Mouse (Mus musculus): ENCODE data around the gene Bclaf1.
A peak's percentile ranks its signal among the peaks of the same experiment; 100 is the strongest.

The Bclaf1 gene

DNA sequence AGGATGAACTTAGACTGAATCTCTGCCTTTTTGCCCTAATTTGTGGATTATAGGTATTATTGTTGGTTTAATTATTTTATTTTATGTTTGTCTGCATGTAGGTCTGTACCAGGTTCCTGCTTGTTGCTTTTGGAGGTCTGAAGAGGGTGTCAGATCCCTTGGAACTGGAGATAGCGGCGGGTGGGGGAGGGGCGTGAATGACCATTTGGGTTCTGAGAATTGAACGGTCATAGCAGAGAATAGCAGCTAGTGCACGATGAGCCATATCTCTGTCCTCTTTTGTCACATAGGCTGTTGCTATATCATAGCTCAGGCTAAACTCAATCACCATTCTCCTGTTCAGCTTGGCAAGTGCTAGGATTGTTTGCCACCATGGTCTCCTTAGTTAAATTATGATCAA, 5.2 kb downstream of the Bclaf1 start:
- DNase-seq (ENCODE audit: low spot score): no peak

DNA sequence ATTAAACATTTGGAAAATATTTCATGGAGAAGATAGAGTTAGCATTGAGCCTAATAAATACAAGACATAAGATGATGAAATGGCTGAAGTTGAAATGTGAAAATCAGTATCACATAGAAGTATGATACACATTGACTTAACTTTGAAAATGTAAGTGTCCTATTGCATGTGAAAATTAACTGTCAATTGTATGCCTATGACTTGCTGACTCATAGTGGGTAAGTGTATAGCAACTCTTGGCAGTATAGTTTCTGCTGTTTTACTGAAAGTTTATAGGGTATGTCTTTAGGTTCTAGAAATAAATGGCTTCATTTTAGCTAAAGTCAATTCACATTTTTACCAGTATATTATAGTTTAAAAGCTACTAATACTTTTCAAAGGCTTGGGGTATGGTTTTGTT, 14.0 kb downstream of the Bclaf1 start:
- DNase-seq (ENCODE audit: low spot score): no peak

DNA sequence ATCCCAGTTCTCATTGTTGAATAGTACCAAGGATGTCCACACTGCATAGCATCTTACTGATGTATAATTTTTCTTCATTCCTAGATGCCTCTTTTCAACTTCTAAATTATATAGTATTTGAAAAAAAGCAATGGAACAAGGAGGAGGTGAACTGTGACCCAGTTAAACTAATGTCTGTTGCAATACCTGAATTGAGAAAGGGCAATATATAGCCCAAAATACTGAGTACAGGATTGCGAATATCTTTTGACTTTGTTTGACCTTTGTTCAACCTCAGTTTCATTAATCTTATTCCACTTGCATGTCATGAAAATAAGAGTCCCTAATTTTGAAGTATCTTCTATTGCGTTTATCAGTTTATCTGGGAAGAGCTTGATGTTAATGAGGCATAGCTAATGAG, 19.0 kb downstream of the Bclaf1 start:
- no peak for DNase-seq (ENCODE audit: low spot score)

DNA sequence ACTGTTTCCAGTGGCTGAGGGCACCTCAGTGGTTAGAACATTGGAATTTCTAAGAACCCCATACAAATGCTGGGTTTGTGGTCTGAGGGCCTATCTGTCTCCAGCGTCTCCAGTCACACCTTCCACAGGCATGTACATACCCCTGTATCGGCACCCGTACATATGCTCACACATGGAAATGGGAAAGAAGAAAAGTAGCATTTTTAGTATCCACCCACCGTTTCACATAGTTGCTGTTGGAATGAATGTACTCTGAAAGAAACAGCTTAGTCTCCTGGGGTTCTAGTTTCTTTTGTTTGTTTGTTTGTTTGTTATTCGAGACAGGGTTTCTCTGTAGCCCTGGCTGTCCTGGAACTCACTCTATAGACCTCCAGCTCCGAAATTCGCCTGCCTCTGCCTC, 25.6 kb downstream of the Bclaf1 start:
- DNase-seq (ENCODE audit: low spot score): no peak

DNA sequence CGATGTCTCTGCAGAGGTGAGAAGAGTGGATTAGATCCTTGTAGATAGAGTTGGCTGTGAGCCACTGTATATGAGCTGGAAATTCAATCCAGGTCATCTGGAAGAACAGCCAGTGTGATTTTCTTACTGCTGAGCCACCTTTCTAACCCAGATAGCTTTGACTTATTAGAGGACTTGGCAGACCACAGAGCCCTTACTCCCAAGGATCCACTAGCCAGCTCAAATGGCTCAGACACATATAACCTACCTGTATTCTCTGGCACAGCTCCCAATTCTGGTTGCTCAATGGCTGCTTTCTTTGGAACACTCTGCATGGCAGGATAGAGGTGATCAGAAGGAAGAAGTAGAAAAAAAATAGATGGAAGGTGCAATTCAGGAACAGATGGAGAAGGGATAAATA, 33.5 kb downstream of the Bclaf1 start:
- no peak for DNase-seq (ENCODE audit: low spot score)

DNA sequence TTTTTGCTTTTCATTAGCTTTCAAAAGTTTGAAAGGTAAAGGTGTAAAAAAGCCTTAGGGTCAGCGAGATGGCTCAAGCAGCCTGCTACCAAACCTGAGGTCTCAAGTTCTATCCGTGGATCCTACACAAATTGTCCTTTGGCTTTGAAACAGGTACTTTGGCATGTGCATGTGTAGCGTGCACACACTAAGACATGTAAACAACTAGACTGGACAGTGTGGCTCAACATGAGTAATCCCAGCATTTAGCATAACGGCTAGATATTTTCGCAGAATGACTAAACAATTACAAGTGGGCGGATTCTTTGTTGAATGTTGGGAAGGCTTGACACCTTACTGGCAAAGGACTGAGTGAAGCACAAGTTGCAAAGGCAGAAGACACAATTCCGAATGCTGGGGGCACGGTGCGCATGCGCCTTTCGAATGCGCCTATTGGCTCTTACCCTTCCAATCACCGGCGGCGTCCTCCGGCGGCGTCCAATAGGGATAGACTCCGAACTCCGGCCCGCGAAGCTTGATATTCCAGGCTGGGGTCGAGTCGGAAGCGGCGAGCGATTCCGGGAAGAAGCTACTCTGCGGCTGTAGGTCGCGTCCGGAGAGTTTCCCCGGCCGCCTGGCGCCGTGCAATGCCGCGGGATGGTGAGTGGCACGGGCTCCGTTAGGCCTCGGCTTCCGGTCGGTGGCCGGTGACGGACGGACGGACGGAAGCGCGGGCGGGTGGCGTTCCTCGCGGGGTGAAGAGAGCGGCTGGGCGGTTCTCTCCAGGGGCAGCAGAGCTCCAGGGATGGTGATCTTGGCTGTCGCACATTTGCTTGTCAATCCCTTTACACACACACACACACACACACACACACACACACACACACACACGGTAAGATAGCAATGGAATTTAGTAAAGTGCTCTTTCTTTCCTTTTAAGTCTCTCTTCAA, 35.3 kb downstream of the Bclaf1 start, which contains the start of gene Mtfr2:
TSS of gene Mtfr2 (plus strand) at position 486 of the 930 bp plus-strand sequence.
- DNase-seq (ENCODE audit: low spot score): peak; percentile 91

DNA sequence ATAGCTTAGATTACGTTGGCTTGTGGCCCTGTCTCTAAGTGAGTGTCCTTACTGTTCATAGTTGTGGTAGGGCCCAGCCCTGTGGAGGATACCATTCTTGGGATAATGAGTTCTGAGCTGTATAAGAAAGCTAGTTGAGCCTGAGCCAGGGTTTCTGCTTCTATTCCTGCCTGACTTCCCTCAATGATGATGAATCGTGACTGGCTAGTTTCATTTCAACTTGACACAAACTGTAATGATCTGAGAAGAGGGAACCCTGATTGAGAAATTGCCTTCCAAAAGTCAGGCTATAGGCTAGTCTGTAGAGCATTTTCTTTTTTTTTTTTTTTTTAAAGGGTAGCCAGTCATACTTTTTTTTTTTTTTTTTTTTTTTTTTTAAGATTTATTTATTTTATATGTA, 36.6 kb downstream of the Bclaf1 start:
- no peak for DNase-seq (ENCODE audit: low spot score)

DNA sequence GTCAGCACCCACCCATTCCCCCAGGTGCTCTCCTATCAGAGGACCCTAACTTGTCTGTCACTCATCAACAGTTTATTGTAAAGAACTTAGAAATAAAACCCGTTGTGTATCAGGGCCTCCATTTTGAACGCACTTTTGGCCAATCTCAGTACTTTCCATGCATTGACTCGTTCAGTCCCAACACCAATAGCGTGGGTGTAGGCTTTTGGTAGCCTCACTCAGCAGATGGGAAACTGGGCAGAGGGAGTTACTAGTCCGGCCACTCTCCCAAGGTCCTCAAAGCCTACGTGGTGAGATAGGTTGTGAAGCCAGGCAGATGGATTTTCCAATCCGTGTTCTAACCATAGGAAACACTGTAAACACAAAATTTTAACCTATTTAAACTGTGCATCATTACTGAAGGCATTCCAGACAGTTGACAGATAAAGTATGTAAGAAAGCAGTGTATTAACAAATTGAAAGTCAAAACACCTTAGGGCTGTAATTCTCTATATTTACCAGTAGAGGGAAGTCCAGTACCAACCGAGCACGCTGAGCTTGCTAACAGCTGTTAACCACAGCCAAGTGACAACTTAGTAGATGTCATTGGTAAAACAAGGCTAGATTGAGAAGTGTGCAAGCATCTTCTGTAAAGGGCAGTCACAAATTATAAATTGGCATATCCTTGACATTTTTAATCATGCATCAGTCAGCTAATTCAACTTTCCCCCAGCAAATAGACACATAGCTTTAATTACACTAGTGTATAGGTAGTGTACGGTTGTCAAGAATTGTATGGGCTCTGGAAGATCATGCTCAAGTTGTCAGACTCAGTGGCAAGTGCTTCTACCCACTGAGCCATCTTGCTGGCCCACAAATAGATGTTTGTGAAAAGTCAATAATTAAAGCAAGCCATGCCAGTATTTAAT, 49.5 kb downstream of the Bclaf1 start:
- no peak for DNase-seq (ENCODE audit: low spot score)

DNA sequence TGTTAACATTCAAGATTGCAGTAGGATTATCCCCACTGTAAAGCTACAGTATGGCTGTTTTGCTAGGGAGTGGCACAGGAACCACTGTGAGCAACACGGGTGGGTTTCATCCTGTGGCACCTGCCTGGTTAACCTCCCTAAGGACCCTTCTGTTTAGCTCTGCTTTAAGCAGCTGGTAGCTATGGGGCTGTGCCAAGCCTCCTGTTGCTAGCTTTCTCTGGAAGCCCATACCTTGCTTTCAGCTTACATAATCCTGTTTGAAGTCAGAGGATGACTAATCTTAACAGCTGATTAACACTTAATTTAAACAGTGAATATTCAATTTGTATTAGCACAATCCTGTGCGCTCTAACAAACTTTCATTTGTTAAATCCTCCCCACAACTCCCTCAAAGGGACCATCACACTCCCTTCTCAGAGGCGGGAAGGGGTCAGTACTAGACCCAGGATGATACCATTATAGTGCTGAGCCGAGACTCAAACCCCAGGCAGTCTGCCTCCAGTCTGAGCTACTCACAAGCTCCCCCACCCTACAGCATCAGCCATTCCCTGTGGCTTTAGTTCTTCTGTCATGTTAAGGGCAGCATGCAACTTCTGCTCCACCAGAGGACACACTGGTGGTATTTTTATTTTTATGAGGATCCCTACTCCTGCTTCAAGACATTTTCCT, 50.3 kb downstream of the Bclaf1 start:
- no peak for DNase-seq (ENCODE audit: low spot score)

DNA sequence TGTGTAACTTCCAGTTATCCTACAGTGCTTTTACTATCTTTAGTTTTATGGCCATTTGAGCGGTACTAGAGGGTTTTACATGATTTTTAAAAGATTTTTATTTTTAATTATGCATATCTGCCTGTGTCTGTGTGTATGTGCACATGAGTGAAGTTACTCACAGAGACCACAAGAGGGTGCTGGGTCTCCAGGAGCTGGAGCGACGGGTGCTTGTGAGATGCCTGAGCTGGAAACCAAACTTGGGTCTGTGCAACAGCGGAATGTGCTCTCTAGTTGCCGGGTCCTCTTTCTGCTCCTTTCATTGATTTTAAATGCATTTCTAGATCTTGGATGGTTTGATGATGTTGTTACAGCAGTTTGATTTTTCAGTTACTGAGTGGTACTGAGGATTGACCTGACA, 59.8 kb downstream of the Bclaf1 start:
- no peak for DNase-seq (ENCODE audit: low spot score)

DNA sequence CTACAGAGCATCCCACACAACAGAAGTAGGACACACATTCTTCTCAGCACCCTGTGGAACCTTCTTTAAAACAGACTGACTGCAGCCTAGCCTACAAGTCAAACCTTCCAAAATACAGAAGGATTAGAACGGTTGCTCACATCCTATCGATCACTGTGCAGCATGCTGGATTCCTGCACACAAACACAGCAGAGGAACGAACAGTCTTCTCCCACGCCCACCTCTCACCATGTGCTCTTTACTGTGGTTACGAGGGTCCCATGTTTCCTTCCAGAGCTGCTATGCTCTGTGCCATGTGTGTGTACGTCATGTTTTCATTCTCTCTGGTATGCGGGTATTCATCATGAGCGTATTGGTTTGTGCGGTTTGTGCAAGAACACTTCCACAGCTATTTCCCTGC, 65.4 kb downstream of the Bclaf1 start:
- no peak for DNase-seq (ENCODE audit: low spot score)

DNA sequence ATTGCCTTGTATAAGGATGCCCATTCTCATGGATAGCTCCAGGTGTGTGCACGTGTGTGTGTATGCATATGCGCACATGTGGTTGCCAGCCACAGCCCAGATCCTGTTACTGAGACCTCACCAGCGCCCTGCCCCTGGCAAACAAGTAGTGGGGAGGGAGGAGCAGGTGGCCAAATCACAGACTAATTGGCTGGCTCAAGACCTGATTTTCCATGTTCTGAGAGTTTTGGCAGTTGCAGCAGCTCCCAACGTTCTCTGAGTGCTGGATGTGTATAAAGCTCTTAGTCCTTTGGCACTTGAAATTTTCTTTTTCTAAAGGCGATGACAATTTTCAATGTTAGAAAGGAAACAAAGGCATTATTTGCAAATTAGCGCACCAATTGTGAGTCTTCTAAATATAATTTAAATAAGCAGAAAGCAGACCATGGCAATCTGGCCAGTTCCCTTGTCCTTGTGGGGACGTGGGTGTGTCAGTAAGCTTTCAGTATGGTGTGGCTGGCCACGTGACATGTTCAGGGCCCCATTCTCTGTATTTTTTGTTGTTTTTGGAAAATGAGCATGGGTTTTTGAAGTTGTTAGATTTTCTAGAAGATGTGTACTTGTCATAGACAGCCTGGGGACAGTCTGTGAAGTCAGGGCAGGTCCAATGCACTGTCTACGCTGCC, 66.9 kb downstream of the Bclaf1 start:
- no peak for DNase-seq (ENCODE audit: low spot score)

DNA sequence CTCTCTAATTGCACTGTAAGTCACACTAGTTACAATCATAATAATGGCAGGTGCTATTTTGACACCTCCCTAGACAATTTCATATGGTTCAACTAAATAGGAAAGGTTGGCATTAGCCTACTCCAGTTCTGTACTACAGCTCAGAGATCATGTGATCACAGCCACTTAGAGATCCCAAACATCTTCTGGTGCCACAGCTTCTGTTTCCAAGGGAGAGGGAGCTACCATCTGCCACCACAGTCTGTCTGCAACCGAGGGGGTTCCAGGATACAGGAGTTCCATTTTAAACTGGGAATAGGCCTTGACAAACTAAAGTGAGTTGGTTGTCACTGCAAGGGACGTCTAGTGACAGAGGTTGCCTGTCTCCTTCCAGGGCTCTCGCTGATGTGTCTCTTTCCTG, 68.5 kb downstream of the Bclaf1 start:
- DNase-seq (ENCODE audit: low spot score): no peak

DNA sequence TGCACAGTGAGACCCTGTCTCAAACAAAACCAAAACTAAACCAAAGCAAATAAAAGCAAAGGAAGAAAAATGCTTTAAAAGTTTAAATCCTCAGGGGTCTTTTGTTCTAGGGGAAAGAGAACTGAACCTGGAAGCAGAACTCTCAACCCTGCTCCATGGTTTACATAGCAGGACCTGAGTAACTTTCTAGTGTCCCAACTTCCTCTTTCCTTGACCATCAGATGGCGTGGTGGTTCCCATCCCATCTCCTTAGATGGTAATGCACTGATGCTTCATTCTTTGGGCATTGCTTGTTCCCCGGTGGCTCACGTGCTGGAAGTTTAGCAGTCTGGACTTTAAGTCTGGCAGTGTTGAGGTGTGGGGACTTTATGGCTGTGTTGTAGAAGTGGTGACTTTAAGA, 69.1 kb downstream of the Bclaf1 start:
- no peak for DNase-seq (ENCODE audit: low spot score)

DNA sequence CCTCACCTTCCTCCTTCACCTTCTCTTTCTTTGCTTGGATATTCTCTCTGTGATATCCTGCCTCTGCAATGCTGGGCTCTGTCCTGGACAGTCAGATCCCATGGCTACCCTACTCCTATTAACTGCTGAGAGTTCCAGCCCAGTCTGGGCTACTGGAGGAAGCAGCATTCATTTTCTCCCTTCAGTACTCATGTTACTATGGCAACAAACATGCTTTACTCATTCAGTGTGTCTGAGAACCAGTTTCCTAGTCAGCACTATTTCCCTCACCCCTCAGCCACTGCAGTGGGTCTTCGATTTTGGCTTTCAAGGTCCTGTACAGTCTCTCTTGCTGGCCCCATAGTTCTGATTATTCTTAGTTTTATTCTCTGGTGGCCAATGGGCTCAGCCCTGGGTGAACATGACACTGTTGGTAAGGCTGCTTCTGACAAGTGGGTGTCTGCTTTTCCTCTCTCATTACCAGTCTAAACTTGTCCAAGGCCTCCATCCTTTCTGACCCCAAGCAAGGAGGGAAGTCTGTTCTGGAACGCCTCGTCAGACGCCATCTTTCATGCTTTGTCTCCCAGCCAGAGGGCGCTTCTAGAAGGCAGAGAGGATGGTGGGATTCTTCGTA, 70.6 kb downstream of the Bclaf1 start:
- DNase-seq (ENCODE audit: low spot score): no peak

DNA sequence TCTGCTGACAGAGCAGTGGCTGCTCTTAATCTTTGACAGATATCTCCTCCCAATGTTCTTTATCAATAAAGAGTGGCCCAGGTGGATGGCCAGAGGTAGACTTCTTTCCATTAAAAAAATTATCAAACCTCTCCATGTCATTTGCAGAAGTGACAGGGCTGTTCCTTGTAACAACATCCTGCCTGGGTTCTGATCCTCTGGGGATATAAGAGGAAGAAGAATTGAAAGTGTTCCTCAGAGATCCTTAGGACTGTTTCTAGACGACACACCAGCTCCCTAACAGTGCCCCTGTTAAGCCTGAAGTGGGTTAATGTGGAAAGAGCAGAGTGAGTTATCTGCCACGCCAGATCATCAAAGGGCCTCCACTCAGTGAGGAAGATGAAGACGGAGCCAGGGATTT, 78.3 kb downstream of the Bclaf1 start:
- DNase-seq (ENCODE audit: low spot score): no peak
